Mouse (Mus musculus) small intestine, adult 2 months (tissue): ENCODE measurements around the gene Rsc1a1. TPM values are rescaled to one million over a fixed set of nuclear protein-coding genes. Genes with fewer than 3 reads are reported as not detected.

Experiments used
- H3K27ac ChIP-seq: fragments of 200-500 bp; 2 replicates; pipeline ENCODE4 v1.5.1; 2012; ENCODE audit warnings: low read depth, low read length, control low read depth, inconsistent platforms; ENCODE audit not compliant: insufficient read depth
- H3K27me3 ChIP-seq: fragments of 200-500 bp; 2 replicates; pipeline ENCODE4 v1.6.1; 2012; ENCODE audit warnings: mild to moderate bottlenecking, moderate library complexity, low read length, inconsistent platforms; ENCODE audit not compliant: control insufficient read depth, insufficient read depth
- H3K36me3 ChIP-seq: fragments of 200-500 bp; 2 replicates; pipeline ENCODE4 v1.6.1; 2012; ENCODE audit warnings: mild to moderate bottlenecking, low read length, control low read depth, inconsistent platforms; ENCODE audit not compliant: control insufficient read depth, insufficient read depth
- H3K4me1 ChIP-seq: fragments of 200-500 bp; 2 replicates; pipeline ENCODE4 v1.6.1; 2012; ENCODE audit warnings: low read length, inconsistent platforms, mixed read lengths; ENCODE audit not compliant: control insufficient read depth, insufficient read depth, insufficient read length
- H3K4me3 ChIP-seq: fragments of 200-500 bp; 2 replicates; pipeline ENCODE4 v1.5.1; 2012; ENCODE audit warnings: low read depth, mild to moderate bottlenecking, control low read depth, inconsistent platforms, low read length, moderate library complexity
- CTCF ChIP-seq: fragments of 200-500 bp; IDR thresholded peaks from 2 replicates; pipeline ENCODE4 v1.5.1; 2012; ENCODE audit warnings: low read depth, mild to moderate bottlenecking, control low read depth, inconsistent platforms, low read length, moderate library complexity, mixed read lengths; ENCODE audit not compliant: insufficient replicate concordance, insufficient read length; ENCODE audit errors: extremely low read depth
- POLR2A ChIP-seq: fragments of 200-500 bp; IDR thresholded peaks from 2 replicates; pipeline ENCODE4 v1.6.1; 2012; ENCODE audit warnings: low read depth, mild to moderate bottlenecking, control low read depth, inconsistent platforms, low read length, moderate library complexity
- WGBS: fragments of 180-500 bp; shearing (Covaris S2); methylation state at CpG from one replicate; pipeline ENCODE4 v1.1.7; 2018; 5-methylcytosine and 5-hydroxymethylcytosine counted together
- polyA plus RNA-seq: library from polyadenylated mRNA; depleted of rRNA; stranded (reverse); fragments of >200 nt; gene quantifications from 2 replicates; pipeline ENCODE4 v1.2.3, GENCODE M21; 2012

Rsc1a1 gene
- polyA plus RNA-seq, 1 experiment = 16.5 TPM

DNA sequence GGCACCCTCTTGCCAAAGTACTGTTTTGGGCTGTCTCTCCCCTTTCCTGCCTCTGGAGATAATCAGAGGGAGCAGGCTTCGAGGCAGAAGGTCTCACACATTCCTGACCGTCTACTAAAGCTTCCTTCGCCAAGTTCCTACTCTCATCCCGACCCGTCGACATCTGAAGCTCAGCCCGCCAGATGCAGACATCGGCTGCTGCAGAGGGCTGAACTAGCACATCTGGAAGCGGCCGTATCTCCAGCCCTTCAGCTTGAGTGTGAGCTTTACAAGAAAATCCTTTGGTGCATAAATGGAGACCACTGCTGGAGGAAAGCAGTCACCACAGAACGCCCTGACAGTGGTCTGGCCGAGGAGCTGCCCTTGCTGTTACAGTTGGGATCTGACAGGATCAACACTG is 4.5 kb downstream of the Rsc1a1 start:
- no peaks in the 10 kb centered on the region for H3K27me3 ChIP-seq
- no peaks in the 10 kb centered on the region for H3K4me1 ChIP-seq
- peaks cover 45% of the 10 kb centered on the region for H3K36me3 ChIP-seq
- H3K27ac ChIP-seq = no peak overlapping the region
- no peak overlapping the region for H3K4me3 ChIP-seq
- TF ChIP-seq POLR2A (no peak), CTCF (no peak)
- 80% methylated on average over 12 of the region's 12 CpGs for WGBS

DNA sequence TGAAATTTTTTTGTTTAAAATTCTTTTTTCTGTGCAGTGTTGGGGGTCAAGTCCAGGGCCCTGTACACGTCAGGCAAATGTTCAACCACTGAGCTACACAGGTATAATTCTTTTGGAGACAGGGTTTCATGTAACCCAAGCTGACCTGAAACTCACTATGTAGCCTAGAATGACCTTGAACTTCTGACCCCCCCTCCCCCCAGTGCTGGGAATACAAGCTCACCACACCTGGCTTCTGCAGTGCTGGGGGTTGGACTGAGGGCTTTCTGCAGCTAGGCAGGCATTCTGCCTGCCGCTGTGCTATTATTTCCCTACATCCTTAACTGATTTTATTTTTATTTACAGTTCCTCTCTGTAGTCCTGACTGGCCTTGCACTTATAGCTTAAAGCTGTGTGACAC is 6.4 kb downstream of the Rsc1a1 start:
- TF ChIP-seq POLR2A (no peak), CTCF (no peak)
- 87% methylated on average over 2 of the region's 2 CpGs for WGBS
- Histone ChIP-seq H3K27me3 (no peaks in the 10 kb centered on the region), H3K4me1 (no peaks in the 10 kb centered on the region), H3K27ac (no peak overlapping the region), H3K4me3 (no peak overlapping the region), H3K36me3 (peaks cover 29% of the 10 kb centered on the region)

DNA sequence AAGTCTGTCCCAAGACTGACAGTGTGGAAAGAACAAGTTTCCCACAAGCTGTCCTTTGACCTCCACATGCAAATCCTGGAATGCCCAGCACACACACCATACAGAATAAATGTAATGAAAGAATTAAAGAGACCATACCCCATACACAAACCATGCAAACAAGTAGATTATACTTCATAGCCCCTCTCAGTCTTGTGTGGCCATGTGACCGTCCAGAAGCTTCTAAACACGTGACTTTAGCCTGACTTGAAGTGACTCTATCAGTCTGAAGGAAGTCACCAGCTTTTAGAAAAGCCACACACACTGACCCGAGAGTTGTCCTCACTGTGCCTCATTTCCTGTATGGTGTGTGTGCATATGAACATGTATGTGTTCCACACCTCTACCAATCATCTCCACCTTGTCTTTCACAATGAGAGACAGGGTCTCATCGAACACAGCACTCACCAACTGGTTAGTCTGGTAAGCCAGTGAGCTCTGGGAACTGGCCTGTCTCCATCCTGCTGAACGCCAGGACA is 8.9 kb downstream of the Rsc1a1 start:
- Histone ChIP-seq H3K27ac (no peak overlapping the region), H3K4me1 (no peaks in the 10 kb centered on the region), H3K36me3 (peaks cover 12% of the 10 kb centered on the region), H3K4me3 (no peak overlapping the region), H3K27me3 (no peaks in the 10 kb centered on the region)
- WGBS = 58% methylated on average over 5 of the region's 5 CpGs
- TF ChIP-seq POLR2A = no peak
- no peak for TF ChIP-seq CTCF

DNA sequence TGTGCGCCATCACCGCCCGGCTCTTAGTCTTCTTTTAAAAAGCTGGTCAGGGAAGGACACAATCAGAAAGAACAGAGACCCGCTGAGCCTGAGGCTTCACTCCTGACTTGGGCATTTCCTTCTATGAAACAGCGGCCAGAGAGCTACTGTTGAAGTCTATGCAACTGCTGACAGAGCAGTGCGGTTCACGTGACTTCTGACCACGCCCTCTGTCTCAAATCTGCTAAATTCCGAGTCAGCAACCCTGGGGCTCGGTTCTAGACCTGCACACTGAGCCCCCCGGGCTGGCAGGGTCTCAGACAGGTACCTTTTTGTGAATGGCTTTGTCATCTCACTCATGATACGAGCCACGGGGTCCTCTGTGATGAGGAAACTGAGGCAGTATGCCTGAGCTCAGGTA is 13.1 kb downstream of the Rsc1a1 start:
- Histone ChIP-seq H3K36me3 (no peaks in the 10 kb centered on the region), H3K4me1 (no peaks in the 10 kb centered on the region), H3K27ac (no peak overlapping the region), H3K4me3 (no peak overlapping the region), H3K27me3 (no peaks in the 10 kb centered on the region)
- WGBS = 69% methylated on average over 13 of the region's 13 CpGs
- TF ChIP-seq CTCF (no peak), POLR2A (no peak)

DNA sequence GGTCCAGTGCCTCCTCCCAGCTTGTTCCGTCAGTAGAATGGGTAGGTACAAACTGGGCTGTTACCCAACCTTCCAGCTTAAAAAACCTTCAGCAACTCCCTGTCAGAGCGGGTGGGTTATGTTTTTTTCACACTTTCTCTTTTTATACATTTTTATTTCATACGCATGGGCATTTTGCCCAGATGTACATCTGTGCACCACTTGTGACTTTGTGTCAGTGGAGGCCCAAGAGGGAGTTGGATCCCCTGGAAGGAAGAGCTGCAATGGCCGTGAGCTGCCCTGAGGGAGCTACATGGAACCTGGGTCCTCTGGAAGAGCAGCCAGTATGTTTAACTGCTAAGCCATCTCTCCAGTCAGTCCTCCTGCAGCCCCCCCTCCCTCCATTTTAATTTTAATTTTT is 14.0 kb downstream of the Rsc1a1 start:
- TF ChIP-seq CTCF (no peak), POLR2A (no peak)
- Histone ChIP-seq H3K4me1 (no peaks in the 10 kb centered on the region), H3K36me3 (no peaks in the 10 kb centered on the region), H3K27ac (no peak overlapping the region), H3K27me3 (no peaks in the 10 kb centered on the region), H3K4me3 (no peak overlapping the region)
- 87% methylated on average over 4 of the region's 4 CpGs for WGBS

DNA sequence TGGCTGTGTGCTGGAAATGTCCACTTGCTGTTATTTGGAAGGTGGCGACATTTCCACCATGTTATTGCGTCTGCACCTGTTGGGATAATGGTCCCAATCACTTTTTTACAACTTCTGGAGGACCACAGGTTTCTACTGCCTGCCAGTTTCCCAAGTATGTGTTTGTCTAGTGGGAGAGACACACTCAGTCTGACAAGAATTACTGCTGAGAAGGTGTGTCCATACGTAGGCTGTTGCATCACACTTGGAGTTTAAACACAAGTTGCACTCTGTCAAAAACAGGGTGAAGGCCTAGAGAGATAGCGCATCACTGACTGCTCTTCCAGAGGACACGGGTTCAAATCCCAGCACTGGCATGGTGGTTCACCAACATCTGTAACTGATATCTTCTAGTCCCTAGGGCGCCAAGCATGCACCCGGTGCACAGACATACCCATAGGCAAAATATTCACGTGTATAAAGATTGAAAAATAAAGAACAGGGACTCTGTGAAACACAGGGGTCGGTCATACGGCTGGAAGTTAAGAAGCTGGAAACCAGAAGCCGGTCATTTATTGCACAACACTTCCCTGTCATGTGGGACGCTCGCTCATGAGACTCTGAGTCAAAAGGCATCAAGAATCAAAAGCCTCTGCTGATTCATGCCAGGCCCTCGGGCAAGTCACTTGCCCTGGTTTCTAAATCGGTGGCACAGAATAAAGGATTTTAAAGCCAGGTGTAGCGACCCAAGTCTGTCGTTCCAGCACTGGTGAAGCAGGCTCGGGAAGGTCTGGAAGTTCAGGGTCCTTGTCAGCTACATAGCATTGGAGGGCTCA is 15.3 kb downstream of the Rsc1a1 start:
- H3K36me3 ChIP-seq = no peaks in the 10 kb centered on the region
- no peaks in the 10 kb centered on the region for H3K27me3 ChIP-seq
- H3K4me1 ChIP-seq = no peaks in the 10 kb centered on the region
- TF ChIP-seq POLR2A = no peak
- TF ChIP-seq CTCF = no peak
- H3K4me3 ChIP-seq = no peak overlapping the region
- H3K27ac ChIP-seq = no peak overlapping the region
- WGBS = 70% methylated on average over 18 of the region's 18 CpGs

DNA sequence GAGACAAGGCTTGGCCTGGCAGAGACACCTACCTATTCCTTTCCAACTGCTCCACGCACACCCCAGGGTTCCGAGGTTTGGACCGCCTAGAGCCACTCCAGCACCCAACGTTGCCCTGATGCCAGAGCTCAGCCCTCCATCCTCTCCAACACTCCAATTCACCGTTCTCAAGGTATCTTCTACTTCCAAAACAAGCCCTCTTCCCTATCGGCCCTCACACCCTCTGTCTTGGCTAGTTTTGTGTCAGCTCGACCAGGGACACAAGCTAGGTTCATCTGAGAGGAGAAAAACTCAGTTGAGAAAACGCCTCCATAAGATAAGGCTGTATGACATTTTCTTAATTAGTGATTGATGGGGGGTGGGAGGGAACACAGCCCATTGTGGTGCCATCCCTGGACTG is 20.6 kb downstream of the Rsc1a1 start, which contains the start of gene Plekhm2:
Gene Plekhm2, minus strand, starts transcription at position 101 of the 400 bp plus-strand sequence.
- 80% methylated on average over 8 of the region's 8 CpGs for WGBS

More for the DNA sequence above, 20.6 kb downstream of the Rsc1a1 start, which contains the start of gene Plekhm2:
- 0 out of 2 replicates have a peak, but pooled peaks cover 3% of the 10 kb centered on the region for H3K36me3 ChIP-seq
- peak within 1 kb of the TSS; percentile 33; the same call in 1 of the 2 replicates for H3K27ac ChIP-seq
- peaks cover 3% of the 10 kb centered on the region for H3K4me1 ChIP-seq
- H3K27me3 ChIP-seq = no peaks in the 10 kb centered on the region
- H3K4me3 ChIP-seq = peak within 1 kb of the TSS; percentile 96
- no peak for TF ChIP-seq CTCF
- TF ChIP-seq POLR2A = no peak
